Mouse (Mus musculus) limb, embryonic 14.5 days (tissue): ENCODE results near the gene Rap1gds1. TPM values are rescaled to one million over a fixed set of nuclear protein-coding genes. Genes with fewer than 3 reads are reported as not detected.

Experiments
- ATAC-seq: fragments of 200-750 bp; cut with Nextera tagmentation; 2 replicates; pipeline ENCODE4 v1.8.0; 2017; ENCODE audit warnings: low read depth, moderate number of reproducible peaks, moderate TSS enrichment; ENCODE audit not compliant: low FRiP score
- DNase-seq: peaks from one replicate; pipeline ENCODE4 v3.0.0-alpha.2; 2015; ENCODE audit warnings: low spot score
- H3K27ac ChIP-seq: fragments of 300-500 bp; sonication (generic); replicated peaks from 2 replicates; pipeline ENCODE4 v1.5.1; 2014; ENCODE audit warnings: low read depth, mild to moderate bottlenecking, low read length, moderate library complexity, mixed read lengths
- H3K27me3 ChIP-seq: fragments of 300-500 bp; sonication (generic); 2 replicates; pipeline ENCODE4 v1.6.1; 2014; ENCODE audit warnings: low read length, mixed read lengths; ENCODE audit not compliant: control insufficient read depth, insufficient read depth
- H3K36me3 ChIP-seq: fragments of 300-500 bp; sonication (generic); 2 replicates; pipeline ENCODE4 v1.6.1; 2014; ENCODE audit warnings: mild to moderate bottlenecking, low read length, moderate library complexity, mixed read lengths; ENCODE audit not compliant: control insufficient read depth, insufficient read depth
- H3K4me1 ChIP-seq: fragments of 300-500 bp; sonication (generic); 2 replicates; pipeline ENCODE4 v1.6.1; 2014; ENCODE audit warnings: antibody characterized with exemption, low read length, mixed read lengths; ENCODE audit not compliant: control insufficient read depth, insufficient read depth
- H3K4me2 ChIP-seq: fragments of 300-500 bp; sonication (generic); replicated peaks from 2 replicates; pipeline ENCODE4 v1.6.1; 2014; ENCODE audit warnings: low read depth, mild to moderate bottlenecking, low read length, moderate library complexity; ENCODE audit not compliant: severe bottlenecking
- H3K4me3 ChIP-seq: fragments of 300-500 bp; sonication (generic); replicated peaks from 2 replicates; pipeline ENCODE4 v1.5.1; 2014; ENCODE audit warnings: low read length
- H3K9ac ChIP-seq: fragments of 300-500 bp; sonication (generic); 2 replicates; pipeline ENCODE4 v1.6.1; 2014; ENCODE audit warnings: mild to moderate bottlenecking, low read depth, low read length, moderate library complexity; ENCODE audit not compliant: severe bottlenecking
- H3K9me3 ChIP-seq: fragments of 300-500 bp; sonication (generic); 2 replicates; pipeline ENCODE4 v1.6.1; 2016; ENCODE audit warnings: low read length; ENCODE audit not compliant: control insufficient read depth
- POLR2A ChIP-seq: fragments of 200-500 bp; IDR thresholded peaks from 2 replicates; pipeline ENCODE4 v1.8.0; 2012; ENCODE audit warnings: inconsistent platforms, mild to moderate bottlenecking, moderate library complexity, borderline replicate concordance; ENCODE audit not compliant: insufficient read depth, insufficient read length; ENCODE audit errors: extremely low read depth
- WGBS: fragments of 180-500 bp; shearing (Covaris S2); extraction: QIAGEN DNeasy Blood & Tissue Kit; methylation state at CpG from one replicate; pipeline ENCODE4 v1.1.7; 2014; 5-methylcytosine and 5-hydroxymethylcytosine counted together
- polyA plus RNA-seq, 2 experiments: library from polyadenylated mRNA; depleted of rRNA in 1 of 2; stranded (reverse) in 1 of 2; unstranded in 1 of 2; fragments of >200 nt; fragmentation: Nextera tagmentation in 1 of 2; extraction: Ambion mirVana in 1 of 2; gene quantifications; 2 replicates each; pipeline versions ENCODE4 v1.2.1 to v1.2.3; 2012 to 2014

The Rap1gds1 gene
- polyA plus RNA-seq, 2 experiments: 32.2 to 48.7 TPM

DNA sequence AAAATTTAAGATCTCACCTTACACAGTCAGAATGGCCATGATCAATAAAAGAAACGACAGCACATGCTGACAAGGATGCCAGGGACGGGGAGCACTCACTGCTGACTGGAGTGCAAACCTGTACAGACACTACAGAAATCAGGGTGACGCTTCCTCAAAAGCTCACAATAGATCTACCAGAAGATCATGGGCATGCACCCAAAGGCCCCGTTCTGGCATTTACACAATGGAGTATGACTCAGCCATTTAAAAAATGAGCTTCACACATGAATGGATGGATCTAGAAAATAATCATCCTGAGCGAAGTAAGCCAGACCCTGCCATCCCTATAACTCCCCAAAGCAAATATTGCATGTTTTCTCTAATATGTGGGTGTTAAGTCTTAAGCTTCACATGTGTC, 87.0 kb downstream of the Rap1gds1 start:
- ATAC-seq (no peak), DNase-seq (no peak)
- H3K27ac ChIP-seq: no peak overlapping the region
- no peak overlapping the region for H3K4me3 ChIP-seq
- no peak overlapping the region for H3K9ac ChIP-seq
- no peaks in the 10 kb centered on the region for H3K36me3 ChIP-seq
- H3K27me3 ChIP-seq: no peaks in the 10 kb centered on the region
- H3K9me3 ChIP-seq: peaks cover 4% of the 10 kb centered on the region; the same call in 1 of the 2 replicates
- H3K4me2 ChIP-seq: no peak overlapping the region
- no peak for TF ChIP-seq POLR2A
- H3K4me1 ChIP-seq: no peaks in the 10 kb centered on the region
- 90% methylated on average over 5 of the region's 5 CpGs for WGBS

DNA sequence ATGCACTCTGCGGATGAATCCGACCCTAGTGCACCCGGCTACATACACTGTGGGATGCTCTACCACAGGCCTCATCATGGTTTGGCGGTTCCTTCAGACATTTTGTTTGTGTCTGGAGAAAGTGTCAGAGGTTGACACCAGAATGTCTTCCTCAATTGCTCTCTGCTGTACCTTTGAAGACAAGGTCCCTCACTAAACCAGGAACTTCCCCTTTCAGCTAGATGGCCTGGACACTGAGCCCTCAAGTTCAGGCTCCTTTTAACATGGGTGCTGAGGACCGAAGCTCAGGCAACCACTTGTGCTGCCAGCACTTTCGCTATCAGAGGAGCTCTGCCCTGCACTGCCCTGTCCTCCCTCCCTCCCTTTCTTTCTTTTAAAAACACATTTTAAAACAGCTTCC, 92.8 kb downstream of the Rap1gds1 start:
- DNase-seq (no peak), ATAC-seq (no peak)
- H3K4me2 ChIP-seq: no peak overlapping the region
- no peak overlapping the region for H3K27ac ChIP-seq
- H3K27me3 ChIP-seq: no peaks in the 10 kb centered on the region
- peaks cover 5% of the 10 kb centered on the region; the same call in 1 of the 2 replicates for H3K36me3 ChIP-seq
- H3K9me3 ChIP-seq: peaks cover 1% of the 10 kb centered on the region; the same call in 1 of the 2 replicates
- H3K4me3 ChIP-seq: no peak overlapping the region
- no peaks in the 10 kb centered on the region for H3K4me1 ChIP-seq
- H3K9ac ChIP-seq: no peak overlapping the region
- WGBS: 93% methylated on average over 6 of the region's 6 CpGs
- TF ChIP-seq POLR2A: no peak

DNA sequence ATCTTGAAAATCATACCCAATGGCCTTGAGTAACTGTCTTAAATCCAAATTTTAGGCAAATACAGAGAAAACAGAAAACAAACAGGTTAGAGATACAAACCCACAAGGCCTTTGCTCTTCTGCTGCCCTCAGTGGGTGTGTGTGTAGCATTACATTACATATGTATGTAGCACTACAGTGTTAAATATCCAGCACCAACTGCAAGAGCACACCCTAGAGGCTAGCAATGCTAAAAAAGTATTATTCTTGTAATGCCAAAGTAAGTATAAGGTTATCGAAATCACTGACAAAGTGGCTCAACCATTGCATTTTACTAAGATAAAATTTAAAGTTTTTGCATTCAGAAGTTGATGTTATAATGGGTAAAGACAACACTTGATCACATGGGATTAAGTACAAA, 97.6 kb downstream of the Rap1gds1 start:
- H3K9me3 ChIP-seq: no peaks in the 10 kb centered on the region
- WGBS: 91% methylated on average over 1 of the region's 1 CpGs
- no peak for TF ChIP-seq POLR2A

DNA sequence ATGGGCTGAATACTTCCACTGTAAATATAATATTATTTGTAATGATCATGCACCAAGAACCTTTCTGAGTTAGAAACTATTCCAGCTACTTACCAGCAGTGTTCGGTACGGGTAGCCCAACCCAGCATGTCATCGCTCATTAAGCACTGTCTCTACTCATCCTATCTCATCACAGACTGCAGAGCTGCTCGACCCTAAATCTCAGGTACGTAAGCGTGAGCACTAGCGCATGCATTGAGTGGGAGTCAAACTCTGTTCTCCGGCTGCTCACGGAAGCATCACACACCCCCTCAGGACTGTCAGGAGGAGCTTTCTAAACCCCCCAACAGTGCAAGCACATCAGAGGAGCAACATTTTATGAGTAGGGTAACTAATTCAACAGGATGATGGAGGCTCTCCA, 107.4 kb downstream of the Rap1gds1 start:
- ATAC-seq: no peak

More for the DNA sequence above, 97.6 kb downstream of the Rap1gds1 start:
- ATAC-seq (no peak), DNase-seq (no peak)
- Histone ChIP-seq H3K4me3 (no peak overlapping the region), H3K4me2 (no peak overlapping the region), H3K9ac (no peak overlapping the region), H3K36me3 (peaks cover 18% of the 10 kb centered on the region), H3K4me1 (no peaks in the 10 kb centered on the region), H3K27me3 (no peaks in the 10 kb centered on the region), H3K27ac (no peak overlapping the region)

DNA sequence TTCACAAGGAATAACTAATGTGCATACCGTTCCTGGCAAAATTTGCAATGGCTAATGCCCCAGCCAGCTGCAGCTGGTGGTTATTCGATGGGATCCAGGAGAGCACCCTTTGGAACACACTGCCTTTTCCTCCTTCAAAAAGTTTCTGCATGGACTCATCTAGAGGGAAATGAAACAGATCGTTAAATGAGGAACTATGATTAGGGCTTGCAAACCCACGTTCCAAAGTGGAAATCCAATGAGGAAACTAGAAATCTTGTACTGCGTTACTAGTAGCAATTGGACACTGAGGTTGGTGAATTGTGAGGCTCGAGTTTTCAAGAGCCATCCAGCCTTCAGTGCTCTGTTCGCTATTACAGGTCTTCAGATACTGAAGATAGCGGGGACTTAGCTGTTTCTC, 116.5 kb downstream of the Rap1gds1 start:
- no peak overlapping the region for H3K4me3 ChIP-seq
- no peaks in the 10 kb centered on the region for H3K9me3 ChIP-seq
- H3K4me1 ChIP-seq: no peaks in the 10 kb centered on the region
- TF ChIP-seq POLR2A: no peak
- H3K4me2 ChIP-seq: no peak overlapping the region
- WGBS: 82% methylated on average over 8 of the region's 8 CpGs
- DNase-seq (no peak), ATAC-seq (no peak)
- H3K27me3 ChIP-seq: no peaks in the 10 kb centered on the region
- peaks cover 47% of the 10 kb centered on the region for H3K36me3 ChIP-seq
- no peak overlapping the region for H3K9ac ChIP-seq
- H3K27ac ChIP-seq: no peak overlapping the region

More for the DNA sequence above, 107.4 kb downstream of the Rap1gds1 start:
- Histone ChIP-seq H3K4me3 (no peak overlapping the region), H3K4me1 (no peaks in the 10 kb centered on the region), H3K27me3 (no peaks in the 10 kb centered on the region), H3K36me3 (peaks cover 7% of the 10 kb centered on the region), H3K27ac (no peak overlapping the region), H3K4me2 (no peak overlapping the region), H3K9ac (no peak overlapping the region), H3K9me3 (no peaks in the 10 kb centered on the region)
- no peak for DNase-seq
- no peak for TF ChIP-seq POLR2A
- WGBS: 91% methylated on average over 9 of the region's 9 CpGs

DNA sequence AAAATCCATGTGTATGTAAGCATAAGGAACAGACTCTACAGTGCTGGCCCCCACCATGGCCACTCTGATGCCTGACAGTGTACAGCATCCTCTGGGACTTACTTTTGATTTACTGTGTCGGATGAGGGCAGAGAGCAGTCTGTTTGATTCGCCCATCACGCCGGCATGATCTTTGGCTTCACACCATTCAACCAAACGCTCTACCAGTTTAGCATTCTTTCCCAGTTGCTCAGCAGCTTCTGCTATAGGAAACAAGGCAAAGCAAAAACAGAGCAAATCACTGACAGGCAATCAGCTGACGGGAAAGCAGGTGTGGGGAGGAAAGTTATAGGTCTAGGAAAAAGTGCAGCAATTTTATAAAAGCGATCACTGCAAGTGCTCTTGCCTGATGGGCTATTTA, 119.8 kb downstream of the Rap1gds1 start:
- H3K9me3 ChIP-seq: no peaks in the 10 kb centered on the region
- peaks cover 38% of the 10 kb centered on the region for H3K36me3 ChIP-seq
- H3K27me3 ChIP-seq: no peaks in the 10 kb centered on the region
- no peaks in the 10 kb centered on the region for H3K4me1 ChIP-seq
- ATAC-seq (no peak), DNase-seq (no peak)
- no peak overlapping the region for H3K27ac ChIP-seq
- H3K4me2 ChIP-seq: no peak overlapping the region
- no peak overlapping the region for H3K4me3 ChIP-seq
- WGBS: 92% methylated on average over 7 of the region's 7 CpGs
- no peak for TF ChIP-seq POLR2A
- H3K9ac ChIP-seq: no peak overlapping the region
